7 mouse cellular contexts compared by ENCODE assay signal in genomic region chr5:144545653-144546422, GRCm38 (mm10). TPM values are rescaled to one million over a fixed set of nuclear protein-coding genes. Genes with fewer than 3 reads are reported as not detected.
A peak's percentile ranks its signal among the peaks of the same experiment; 100 is the strongest.
DNase-seq lines count a peak whose midpoint lies in the region; ATAC-seq and TF ChIP-seq lines count a peak whose summit lies in the region.

Nptx2 (plus strand) TSS chr5:144545902.

- peak within 1 kb of the TSS; percentile 49 for H3K9ac ChIP-seq in forebrain, embryonic 12.5 days
- peak within 1 kb of the TSS; percentile 56; the same call in 1 of the 2 replicates for H3K9ac ChIP-seq in heart, embryonic 13.5 days
- H3K9ac ChIP-seq in kidney, postnatal 0 days (ENCODE audit: low read depth, low read length): no peak within 1 kb of the TSS
- peak within 1 kb of the TSS; percentile 16; the same call in 1 of the 2 replicates for H3K9ac ChIP-seq in limb, embryonic 14.5 days (ENCODE audit: low read depth, low read length, severe bottlenecking)
- H3K9ac ChIP-seq in midbrain, embryonic 16.5 days (ENCODE audit: low read depth, low read length): peak within 1 kb of the TSS; percentile 60

- peak; percentile 8 for DNase-seq in cerebellum, adult 11 months
- peak; percentile 87 for DNase-seq in kidney, postnatal 0 days (ENCODE audit: low spot score)
- peak; percentile 86 for DNase-seq in limb, embryonic 14.5 days (ENCODE audit: low spot score)

- ATAC-seq in forebrain, embryonic 12.5 days (ENCODE audit: low FRiP score): peak; percentile 94
- peak; percentile 54 for ATAC-seq in heart, embryonic 13.5 days (ENCODE audit: extremely low read depth, insufficient number of reproducible peaks, low FRiP score, low TSS enrichment)
- peak; percentile 96 for ATAC-seq in kidney, postnatal 0 days (replicated peaks; ENCODE audit: low FRiP score, low read depth)
- peak; percentile 99 for ATAC-seq in limb, embryonic 14.5 days (ENCODE audit: low FRiP score, low read depth)
- peak; percentile 96 for ATAC-seq in midbrain, embryonic 16.5 days

- peak within 1 kb of the TSS; percentile 63 for H3K4me2 ChIP-seq in forebrain, embryonic 12.5 days
- H3K4me2 ChIP-seq in heart, embryonic 13.5 days: peak within 1 kb of the TSS; percentile 70
- H3K4me2 ChIP-seq in kidney, postnatal 0 days (ENCODE audit: low read length): peak within 1 kb of the TSS; percentile 52
- H3K4me2 ChIP-seq in limb, embryonic 14.5 days (replicated peaks; ENCODE audit: low read depth, low read length, severe bottlenecking): peak within 1 kb of the TSS; percentile 53
- peak within 1 kb of the TSS; percentile 76 for H3K4me2 ChIP-seq in midbrain, embryonic 16.5 days (ENCODE audit: low read length)

- no peaks in the 10 kb centered on the region for H3K9me3 ChIP-seq in forebrain, embryonic 12.5 days
- no peaks in the 10 kb centered on the region for H3K9me3 ChIP-seq in heart, embryonic 13.5 days
- H3K9me3 ChIP-seq in kidney, postnatal 0 days (replicated peaks; ENCODE audit: low read length): no peaks in the 10 kb centered on the region
- no peaks in the 10 kb centered on the region for H3K9me3 ChIP-seq in limb, embryonic 14.5 days (ENCODE audit: control insufficient read depth, low read length)
- H3K9me3 ChIP-seq in midbrain, embryonic 16.5 days (replicated peaks; ENCODE audit: control insufficient read depth, low read length, poor library complexity, severe bottlenecking): no peaks in the 10 kb centered on the region

- peak within 1 kb of the TSS; percentile 43 for H3K4me3 ChIP-seq in forebrain, embryonic 12.5 days (replicated peaks)
- H3K4me3 ChIP-seq in heart, embryonic 13.5 days: peak within 1 kb of the TSS; percentile 47
- H3K4me3 ChIP-seq in kidney, postnatal 0 days (replicated peaks; ENCODE audit: low read depth, low read length): peak within 1 kb of the TSS; percentile 26
- peak within 1 kb of the TSS; percentile 34 for H3K4me3 ChIP-seq in limb, embryonic 14.5 days (replicated peaks; ENCODE audit: low read length)
- H3K4me3 ChIP-seq in midbrain, embryonic 16.5 days (ENCODE audit: low read depth, low read length): peak within 1 kb of the TSS; percentile 45
- H3K4me3 ChIP-seq in testis, adult 2 months (ENCODE audit: control insufficient read depth, low read depth, low read length): peak within 1 kb of the TSS; percentile 94

- WGBS in forebrain, embryonic 12.5 days: under 1% methylated on average over 88 of the region's 99 CpGs
- under 1% methylated on average over 96 of the region's 99 CpGs for WGBS in heart, embryonic 13.5 days
- under 1% methylated on average over 94 of the region's 99 CpGs for WGBS in kidney, postnatal 0 days
- 0% methylated on average over 67 of the region's 99 CpGs for WGBS in limb, embryonic 14.5 days
- under 1% methylated on average over 99 of the region's 99 CpGs for WGBS in midbrain, embryonic 16.5 days

- H3K4me1 ChIP-seq in forebrain, embryonic 12.5 days: peaks cover 48% of the 10 kb centered on the region
- H3K4me1 ChIP-seq in heart, embryonic 13.5 days: peaks cover 16% of the 10 kb centered on the region; the same call in 1 of the 2 replicates
- peaks cover 14% of the 10 kb centered on the region; the same call in 1 of the 2 replicates for H3K4me1 ChIP-seq in kidney, postnatal 0 days (replicated peaks; ENCODE audit: insufficient read depth, low read length)
- H3K4me1 ChIP-seq in limb, embryonic 14.5 days (ENCODE audit: control insufficient read depth, insufficient read depth, low read length): no peaks in the 10 kb centered on the region
- H3K4me1 ChIP-seq in midbrain, embryonic 16.5 days (ENCODE audit: control insufficient read depth, insufficient read depth, low read length): peaks cover 10% of the 10 kb centered on the region
- H3K4me1 ChIP-seq in testis, adult 2 months (ENCODE audit: control insufficient read depth, insufficient read depth, low read length): peaks cover 21% of the 10 kb centered on the region

- peaks cover 51% of the 10 kb centered on the region for H3K27me3 ChIP-seq in forebrain, embryonic 12.5 days
- peaks cover 82% of the 10 kb centered on the region for H3K27me3 ChIP-seq in heart, embryonic 13.5 days (replicated peaks)
- H3K27me3 ChIP-seq in kidney, postnatal 0 days (ENCODE audit: insufficient read depth, low read length): peaks cover 24% of the 10 kb centered on the region
- H3K27me3 ChIP-seq in limb, embryonic 14.5 days (ENCODE audit: control insufficient read depth, insufficient read depth, low read length): peaks cover 53% of the 10 kb centered on the region
- 0 out of 2 replicates have a peak, but pooled peaks cover 2% of the 10 kb centered on the region for H3K27me3 ChIP-seq in midbrain, embryonic 16.5 days (ENCODE audit: control insufficient read depth, insufficient read depth, low read depth, low read length)
- no peaks in the 10 kb centered on the region for H3K27me3 ChIP-seq in testis, adult 2 months (ENCODE audit: control insufficient read depth, insufficient read depth, low read length)

- H3K36me3 ChIP-seq in forebrain, embryonic 12.5 days (replicated peaks): no peaks in the 10 kb centered on the region
- no peaks in the 10 kb centered on the region for H3K36me3 ChIP-seq in heart, embryonic 13.5 days
- no peaks in the 10 kb centered on the region for H3K36me3 ChIP-seq in kidney, postnatal 0 days (ENCODE audit: insufficient read depth, low read length)
- H3K36me3 ChIP-seq in limb, embryonic 14.5 days (ENCODE audit: control insufficient read depth, insufficient read depth, low read length): no peaks in the 10 kb centered on the region
- no peaks in the 10 kb centered on the region for H3K36me3 ChIP-seq in midbrain, embryonic 16.5 days (ENCODE audit: control insufficient read depth, insufficient read depth, low read length)
- no peaks in the 10 kb centered on the region for H3K36me3 ChIP-seq in testis, adult 2 months (ENCODE audit: control insufficient read depth, insufficient read depth, low read length)

- H3K27ac ChIP-seq in forebrain, embryonic 12.5 days: no peak within 1 kb of the TSS
- H3K27ac ChIP-seq in heart, embryonic 13.5 days (replicated peaks): no peak within 1 kb of the TSS
- H3K27ac ChIP-seq in kidney, postnatal 0 days: no peak within 1 kb of the TSS
- no peak within 1 kb of the TSS for H3K27ac ChIP-seq in limb, embryonic 14.5 days (replicated peaks; ENCODE audit: low read depth, low read length)
- H3K27ac ChIP-seq in midbrain, embryonic 16.5 days (ENCODE audit: low read length): peak within 1 kb of the TSS; percentile 10; the same call in 1 of the 2 replicates
- peak within 1 kb of the TSS; percentile 47 for H3K27ac ChIP-seq in testis, adult 2 months (ENCODE audit: control insufficient read depth, insufficient read depth, low read depth, low read length)

- TF ChIP-seq CTCF in kidney, postnatal 0 days (IDR thresholded peaks at IDR 0.05; ENCODE audit: low read depth): peak; percentile 53
- 0 out of 2 replicates have a peak, but pooled peaks have one; percentile 26 for TF ChIP-seq CTCF in testis, adult 2 months (IDR thresholded peaks at IDR 0.05; ENCODE audit: control insufficient read depth, insufficient read depth, insufficient replicate concordance, low read depth, low read length)

- TF ChIP-seq POLR2A in limb, embryonic 14.5 days (IDR thresholded peaks at IDR 0.05; ENCODE audit: borderline replicate concordance, extremely low read depth, insufficient read depth, insufficient read length): no peak
- peak; percentile 92 for TF ChIP-seq POLR2A in testis, adult 2 months (IDR thresholded peaks at IDR 0.05; ENCODE audit: control insufficient read depth, low read depth, low read length)

RNA-seq across cellular contexts. Expression of gene Nptx2, which starts in this region (rescaled TPM):
- polyA plus RNA-seq in forebrain, embryonic 12.5 days (2016; fragmentation: Nextera tagmentation; extraction: Ambion mirVana): 2.5 and 3.3 TPM in 2 replicates
- 0.09 and 0.14 TPM in 2 replicates for polyA plus RNA-seq in heart, embryonic 13.5 days (2015; fragmentation: Nextera tagmentation; extraction: Ambion mirVana)
- 0.96 and 1.2 TPM in 2 replicates for polyA plus RNA-seq in kidney, postnatal 0 days (2015; fragmentation: Nextera tagmentation; extraction: Ambion mirVana)
- 3.8 and 4.1 TPM in 2 replicates for polyA plus RNA-seq in limb, embryonic 14.5 days (2012; rRNA removed)
- polyA plus RNA-seq in limb, embryonic 14.5 days (2014; fragmentation: Nextera tagmentation; extraction: Ambion mirVana): 1.2 and 1.6 TPM in 2 replicates
- 6.8 TPM in 2 replicates for polyA plus RNA-seq in midbrain, embryonic 16.5 days (2015; fragmentation: Nextera tagmentation; extraction: Ambion mirVana)
- 10.5 and 11.1 TPM in 2 replicates for polyA plus RNA-seq in testis, adult 2 months (2012; rRNA removed)

Comparison
In these comparisons a context has a peak if more than half of its experiments do, and no peak if none do; other contexts are left out.
1. Peak in ATAC-seq, H3K4me3 ChIP-seq, H3K9ac ChIP-seq and H3K4me2 ChIP-seq in heart, embryonic 13.5 days; RNA of the gene not detected or under 1 TPM.
2. DNase-seq: peak in every context shown above with its lines; median percentile 87 in kidney, postnatal 0 days; 86 in limb, embryonic 14.5 days; 8 in cerebellum, adult 11 months.
3. H3K27ac ChIP-seq: peak in midbrain, embryonic 16.5 days (single experiment) and testis, adult 2 months (single experiment); none in forebrain, embryonic 12.5 days (single experiment), heart, embryonic 13.5 days (single experiment), kidney, postnatal 0 days (single experiment) and limb, embryonic 14.5 days (single experiment).
4. H3K4me3 ChIP-seq: peak in every context shown above with its lines; median percentile 94 in testis, adult 2 months; 47 in heart, embryonic 13.5 days; 45 in midbrain, embryonic 16.5 days; 43 in forebrain, embryonic 12.5 days; 34 in limb, embryonic 14.5 days; 26 in kidney, postnatal 0 days.
5. Peak in every context shown above with its lines, with median percentiles within 50 percentile points of each other: ATAC-seq and H3K4me2 ChIP-seq.